Mouse (Mus musculus) hematopoietic stem cell, adult 5-6 weeks (primary cell): ENCODE results near the gene Ppp4c. TPM values are rescaled to one million over a fixed set of nuclear protein-coding genes. Genes with fewer than 3 reads are reported as not detected.

Experiments used
- ATAC-seq, 2 experiments: fragments of 125-278 bp in 1 of 2; replicated peaks in 1 of 2; 2 replicates each; pipeline ENCODE4 v1.8.0; 2016 to 2017; ENCODE audit warnings: inconsistent platforms in 2 of 2, mild to moderate bottlenecking in 2 of 2, moderate number of reproducible peaks in 2 of 2, low read depth in 1 of 2, moderate TSS enrichment in 1 of 2; ENCODE audit not compliant: low FRiP score in 2 of 2, poor library complexity in 2 of 2, severe bottlenecking in 2 of 2, insufficient read depth in 1 of 2, low TSS enrichment in 1 of 2
- total RNA-seq: library from RNA; stranded (forward); fragments of 172-1452, 232-1000 nt; gene quantifications from 2 replicates; pipeline ENCODE4 v1.2.3, GENCODE M21; 2017

Gene Ppp4c
- total RNA-seq, 1 experiment from 2014 or later: 131 TPM

GRCm38 (mm10) chr7:126806956-126807355, 14.7 kb upstream of the Ppp4c start:
- no peak for ATAC-seq

- no peak for ATAC-seq
These were observed 11.5 kb upstream of the Ppp4c start for GRCm38 (mm10) chr7:126803751-126804150.

- ATAC-seq: no peak
These were observed 10.9 kb upstream of the Ppp4c start for GRCm38 (mm10) chr7:126803181-126803580.

- no peak for ATAC-seq
These were observed 10.0 kb upstream of the Ppp4c start for GRCm38 (mm10) chr7:126802134-126802889.

- ATAC-seq: no peak
These were observed 8.7 kb upstream of the Ppp4c start for GRCm38 (mm10) chr7:126801057-126801422.

- ATAC-seq: no peak
These were observed 8.2 kb upstream of the Ppp4c start for GRCm38 (mm10) chr7:126800269-126801056.

GRCm38 (mm10) chr7:126799468-126800268, 7.4 kb upstream of the Ppp4c start:
- peak; percentile 65 for ATAC-seq

GRCm38 (mm10) chr7:126799050-126799467, 6.8 kb upstream of the Ppp4c start:
- peak; percentile 81 to 84 for ATAC-seq

GRCm38 (mm10) chr7:126798127-126799049, 6.1 kb upstream of the Ppp4c start:
- peak; percentile 50 to 56 for ATAC-seq

- ATAC-seq: no peak
These were observed 5.3 kb upstream of the Ppp4c start, which contains the start of gene Fam57b for GRCm38 (mm10) chr7:126797411-126798126. TSS of gene Fam57b (plus strand) at chr7:126797668.

- no peak for ATAC-seq
These were observed 4.1 kb upstream of the Ppp4c start for GRCm38 (mm10) chr7:126796350-126796932.

GRCm38 (mm10) chr7:126795387-126796317, 3.4 kb upstream of the Ppp4c start:
- no peak for ATAC-seq

GRCm38 (mm10) chr7:126794271-126794605, 1.9 kb upstream of the Ppp4c start:
- ATAC-seq: no peak

GRCm38 (mm10) chr7:126793456-126794270, 1.4 kb upstream of the Ppp4c start:
- no peak for ATAC-seq
